Mouse (Mus musculus) heart, postnatal 0 days (tissue): ENCODE data around the gene Nub1.

ENCODE experiments used
- CTCF ChIP-seq: IDR thresholded peaks from 2 replicates; pipeline ENCODE4 v1.5.1; 2016; ENCODE audit warnings: antibody characterized with exemption, control low read depth, low read depth
- EP300 ChIP-seq: IDR thresholded peaks from 2 replicates; pipeline ENCODE4 v1.6.1; 2016; ENCODE audit warnings: antibody characterized with exemption, low read depth

GRCm38 (mm10) chr5:24649231-24649630, 36.1 kb upstream of the Nub1 start:
- TF ChIP-seq CTCF (no peak), EP300 (no peak)
